Mouse (Mus musculus) neural tube, embryonic 13.5 days (tissue): ENCODE measurements around the gene Gfra1. TPM values are rescaled to one million over a fixed set of nuclear protein-coding genes. Genes with fewer than 3 reads are reported as not detected.

Source experiments
- ATAC-seq: fragments of 200-750 bp; cut with Nextera tagmentation; 2 replicates; pipeline ENCODE4 v1.8.0; 2017; ENCODE audit warnings: low read depth, mild to moderate bottlenecking, moderate TSS enrichment, moderate library complexity
- H3K27ac ChIP-seq: fragments of 300-500 bp; sonication (generic); replicated peaks from 2 replicates; pipeline ENCODE4 v1.5.1; 2015; ENCODE audit warnings: moderate library complexity, mild to moderate bottlenecking, inconsistent platforms
- H3K27me3 ChIP-seq: fragments of 300-500 bp; sonication (generic); 2 replicates; pipeline ENCODE4 v1.6.1; 2015; ENCODE audit warnings: mild to moderate bottlenecking, inconsistent platforms
- H3K36me3 ChIP-seq: fragments of 300-500 bp; sonication (generic); 2 replicates; pipeline ENCODE4 v1.6.1; 2015; ENCODE audit warnings: mild to moderate bottlenecking, inconsistent platforms
- H3K4me1 ChIP-seq: fragments of 300-500 bp; sonication (generic); replicated peaks from 2 replicates; pipeline ENCODE4 v1.6.1; 2015; ENCODE audit warnings: inconsistent platforms
- H3K4me2 ChIP-seq: fragments of 300-500 bp; sonication (generic); 2 replicates; pipeline ENCODE4 v1.6.1; 2015; ENCODE audit warnings: inconsistent platforms, mild to moderate bottlenecking, moderate library complexity
- H3K4me3 ChIP-seq: fragments of 300-500 bp; sonication (generic); 2 replicates; pipeline ENCODE4 v1.5.1; 2015; ENCODE audit warnings: mild to moderate bottlenecking, inconsistent platforms
- H3K9ac ChIP-seq: fragments of 300-500 bp; sonication (generic); 2 replicates; pipeline ENCODE4 v1.6.1; 2015; ENCODE audit warnings: moderate library complexity, mild to moderate bottlenecking, inconsistent platforms
- H3K9me3 ChIP-seq: fragments of 300-500 bp; sonication (generic); 2 replicates; pipeline ENCODE4 v1.6.1; 2016; ENCODE audit warnings: inconsistent platforms
- WGBS: fragments of 180-500 bp; shearing (Covaris S2); methylation state at CpG from one replicate; pipeline ENCODE4 v1.1.7; 2015; 5-methylcytosine and 5-hydroxymethylcytosine counted together
- polyA plus RNA-seq: library from polyadenylated mRNA; unstranded; fragments of >200 nt; fragmentation: Nextera tagmentation; extraction: Ambion mirVana; gene quantifications from 2 replicates; pipeline ENCODE4 v1.2.1, GENCODE M21; 2015

Gfra1 gene
- 72.7 and 83.3 TPM in 2 replicates for polyA plus RNA-seq

GRCm38 (mm10) chr19:58455496-58456061, at the start of gene Gfra1:
Gene Gfra1, minus strand, starts transcription at chr19:58455909.
- Histone ChIP-seq H3K4me3 (peak within 1 kb of the TSS; percentile 67), H3K27ac (peak within 1 kb of the TSS; percentile 93), H3K27me3 (no peaks in the 10 kb centered on the region; the same call in 1 of the 2 replicates), H3K36me3 (no peaks in the 10 kb centered on the region), H3K9me3 (no peaks in the 10 kb centered on the region), H3K4me2 (peak within 1 kb of the TSS; percentile 92), H3K9ac (peak within 1 kb of the TSS; percentile 85), H3K4me1 (peaks cover 64% of the 10 kb centered on the region)
- ATAC-seq = peak; percentile 64
- under 1% methylated on average over 31 of the region's 31 CpGs for whole genome bisulfite sequencing

- Histone ChIP-seq H3K9me3 (no peaks in the 10 kb centered on the region), H3K27me3 (no peaks in the 10 kb centered on the region), H3K4me2 (no peak overlapping the region), H3K9ac (no peak overlapping the region), H3K27ac (no peak overlapping the region), H3K4me3 (no peak overlapping the region), H3K36me3 (no peaks in the 10 kb centered on the region), H3K4me1 (peaks cover 20% of the 10 kb centered on the region; the same call in 1 of the 2 replicates)
- 77% methylated on average over 2 of the region's 2 CpGs for WGBS
- ATAC-seq = no peak; the same call in 1 of the 2 replicates
Observed at GRCm38 (mm10) chr19:58500049-58500448, 44.3 kb upstream of the Gfra1 start.

DNA sequence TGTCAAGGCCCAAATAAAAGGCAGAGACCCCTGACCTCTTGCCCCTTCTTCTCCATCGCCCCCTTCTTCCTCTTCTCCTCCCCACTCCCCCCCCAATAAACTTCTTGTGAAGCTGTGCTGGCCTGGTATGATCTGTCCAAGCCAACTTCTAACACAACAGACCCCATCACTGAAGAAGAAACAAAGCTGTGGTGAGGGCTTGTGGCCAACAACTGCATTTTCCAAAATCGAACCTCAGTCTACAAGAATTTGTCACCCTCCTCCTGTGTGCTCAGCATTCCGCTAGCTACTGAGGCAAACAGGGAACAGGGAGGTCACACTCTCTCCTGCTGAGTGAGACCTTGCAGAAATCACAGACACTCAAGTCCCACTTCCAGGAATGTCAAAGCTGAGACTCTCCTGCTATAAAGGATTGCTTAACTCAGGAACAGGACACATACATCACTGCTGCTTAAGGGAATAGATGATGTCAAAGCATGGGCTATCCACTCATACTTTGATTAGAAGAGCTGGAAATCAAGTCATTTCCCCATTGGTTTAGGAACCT, 43.8 kb upstream of the Gfra1 start:
- Histone ChIP-seq H3K9me3 (no peaks in the 10 kb centered on the region), H3K27ac (no peak overlapping the region), H3K4me3 (no peak overlapping the region), H3K4me1 (peaks cover 26% of the 10 kb centered on the region; the same call in 1 of the 2 replicates), H3K9ac (no peak overlapping the region), H3K36me3 (no peaks in the 10 kb centered on the region), H3K4me2 (no peak overlapping the region), H3K27me3 (no peaks in the 10 kb centered on the region)
- WGBS = 57% methylated on average over 3 of the region's 3 CpGs
- no peak for ATAC-seq

- 64% methylated on average over 3 of the region's 3 CpGs for WGBS
- Histone ChIP-seq H3K4me1 (peaks cover 18% of the 10 kb centered on the region; the same call in 1 of the 2 replicates), H3K27ac (no peak overlapping the region), H3K4me3 (no peak overlapping the region), H3K9ac (no peak overlapping the region), H3K9me3 (no peaks in the 10 kb centered on the region), H3K27me3 (no peaks in the 10 kb centered on the region), H3K36me3 (no peaks in the 10 kb centered on the region), H3K4me2 (no peak overlapping the region)
- no peak for ATAC-seq
Observed at GRCm38 (mm10) chr19:58497106-58497505, 41.4 kb upstream of the Gfra1 start.

- Histone ChIP-seq H3K4me1 (no peaks in the 10 kb centered on the region), H3K4me2 (no peak overlapping the region), H3K36me3 (no peaks in the 10 kb centered on the region), H3K27me3 (no peaks in the 10 kb centered on the region), H3K27ac (no peak overlapping the region), H3K9me3 (peaks cover 4% of the 10 kb centered on the region), H3K9ac (no peak overlapping the region), H3K4me3 (no peak overlapping the region)
- 71% methylated on average over 2 of the region's 2 CpGs for WGBS
- no peak for ATAC-seq
Observed at GRCm38 (mm10) chr19:58486686-58487085, 31.0 kb upstream of the Gfra1 start.

GRCm38 (mm10) chr19:58482373-58482977, 26.8 kb upstream of the Gfra1 start:
- ATAC-seq = no peak
- 81% methylated on average over 9 of the region's 9 CpGs for WGBS

DNA sequence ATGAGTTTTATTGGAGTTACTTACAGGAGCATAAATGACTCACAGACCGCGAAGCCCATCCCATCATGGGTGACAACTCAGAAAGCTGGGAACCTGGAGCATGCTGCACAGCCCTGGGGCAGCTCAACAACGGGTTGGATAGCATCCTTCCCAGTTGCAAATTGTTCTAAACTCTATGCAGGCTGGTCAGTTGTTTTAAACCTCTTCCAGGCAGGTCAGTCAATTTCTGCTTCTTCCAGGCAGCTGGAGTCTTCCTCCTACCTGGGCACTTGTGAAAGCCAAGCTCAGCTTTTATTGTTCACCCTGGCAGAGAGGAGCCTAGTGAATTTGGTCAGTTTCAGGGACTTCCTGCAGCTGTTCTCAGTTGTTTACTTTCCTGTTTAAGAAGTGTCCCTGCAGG, 18.5 kb upstream of the Gfra1 start:
- H3K27ac ChIP-seq = no peak overlapping the region
- peaks cover 3% of the 10 kb centered on the region for H3K4me1 ChIP-seq
- no peak overlapping the region for H3K9ac ChIP-seq
- ATAC-seq = no peak
- H3K4me2 ChIP-seq = no peak overlapping the region
- no peaks in the 10 kb centered on the region for H3K36me3 ChIP-seq
- H3K4me3 ChIP-seq = no peak overlapping the region
- 93% methylated on average over 3 of the region's 3 CpGs for WGBS
- no peaks in the 10 kb centered on the region for H3K9me3 ChIP-seq
- no peaks in the 10 kb centered on the region for H3K27me3 ChIP-seq

More at GRCm38 (mm10) chr19:58482373-58482977, 26.8 kb upstream of the Gfra1 start:
- no peak overlapping the region for H3K4me2 ChIP-seq
- no peaks in the 10 kb centered on the region for H3K27me3 ChIP-seq
- no peak overlapping the region for H3K27ac ChIP-seq
- no peak overlapping the region for H3K4me3 ChIP-seq
- no peaks in the 10 kb centered on the region for H3K4me1 ChIP-seq
- no peak overlapping the region for H3K9ac ChIP-seq
- H3K9me3 ChIP-seq = peaks cover 9% of the 10 kb centered on the region; the same call in 1 of the 2 replicates
- H3K36me3 ChIP-seq = no peaks in the 10 kb centered on the region

GRCm38 (mm10) chr19:58469421-58469820, 13.7 kb upstream of the Gfra1 start:
- Histone ChIP-seq H3K4me3 (no peak overlapping the region), H3K27ac (no peak overlapping the region), H3K4me2 (no peak overlapping the region; the same call in 1 of the 2 replicates), H3K36me3 (no peaks in the 10 kb centered on the region), H3K4me1 (peaks cover 8% of the 10 kb centered on the region), H3K9ac (0 out of 2 replicates have a peak overlapping the region, but pooled peaks have one; percentile 49), H3K9me3 (peaks cover 5% of the 10 kb centered on the region; the same call in 1 of the 2 replicates), H3K27me3 (peaks cover 4% of the 10 kb centered on the region; the same call in 1 of the 2 replicates)
- 17% methylated on average over 12 of the region's 12 CpGs for WGBS
- ATAC-seq = peak; percentile 53

DNA sequence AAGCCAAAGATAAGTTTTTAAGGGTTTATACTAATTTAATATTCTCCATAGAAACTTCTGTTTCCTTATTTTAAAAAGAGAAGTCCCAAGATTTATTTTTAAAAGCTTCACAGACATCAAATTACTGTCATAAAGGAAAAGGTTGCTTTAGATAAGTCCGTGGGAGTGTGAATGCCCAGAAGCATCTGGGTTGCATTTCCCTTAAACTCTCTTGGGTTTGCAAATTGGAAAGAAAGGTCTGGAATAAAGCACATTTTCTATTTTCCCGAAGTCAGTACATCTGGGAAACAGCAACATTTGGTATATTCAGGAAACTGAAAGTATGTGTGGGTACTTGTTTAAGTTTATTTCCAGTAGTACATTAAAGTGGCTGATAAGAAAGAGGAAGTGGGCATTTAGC, 12.6 kb upstream of the Gfra1 start:
- ATAC-seq = no peak
- Histone ChIP-seq H3K4me3 (no peak overlapping the region), H3K36me3 (no peaks in the 10 kb centered on the region), H3K4me1 (peaks cover 14% of the 10 kb centered on the region), H3K9me3 (peaks cover 5% of the 10 kb centered on the region; the same call in 1 of the 2 replicates), H3K27ac (no peak overlapping the region), H3K4me2 (no peak overlapping the region), H3K9ac (no peak overlapping the region), H3K27me3 (peaks cover 4% of the 10 kb centered on the region; the same call in 1 of the 2 replicates)
- 63% methylated on average over 2 of the region's 2 CpGs for WGBS

DNA sequence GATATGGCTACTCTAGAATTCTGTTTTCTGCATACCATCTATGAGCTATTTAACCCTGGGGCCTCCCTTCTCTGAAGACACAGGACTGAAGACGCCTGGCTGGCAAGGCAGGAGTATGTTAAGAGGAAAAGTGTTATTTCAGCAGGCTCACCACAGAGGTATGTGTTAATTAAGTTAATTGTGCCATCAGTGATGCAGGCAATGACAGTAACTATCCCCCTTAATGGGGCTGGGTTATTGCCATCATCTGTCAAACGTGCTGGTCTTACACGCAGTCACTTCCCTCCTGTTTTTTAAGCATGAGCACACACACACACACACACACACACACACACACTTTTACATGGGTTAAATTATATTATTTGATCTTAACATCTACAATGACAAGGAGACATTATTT, 8.0 kb upstream of the Gfra1 start:
- no peak overlapping the region for H3K4me3 ChIP-seq
- WGBS = 15% methylated on average over 3 of the region's 3 CpGs
- H3K9me3 ChIP-seq = peaks cover 5% of the 10 kb centered on the region; the same call in 1 of the 2 replicates
- H3K9ac ChIP-seq = no peak overlapping the region
- H3K27ac ChIP-seq = peak overlapping the region; percentile 42; the same call in 1 of the 2 replicates
- peaks cover 20% of the 10 kb centered on the region for H3K4me1 ChIP-seq
- no peaks in the 10 kb centered on the region for H3K36me3 ChIP-seq
- H3K27me3 ChIP-seq = peaks cover 4% of the 10 kb centered on the region; the same call in 1 of the 2 replicates
- peak; percentile 76; the same call in 1 of the 2 replicates for ATAC-seq
- no peak overlapping the region for H3K4me2 ChIP-seq

DNA sequence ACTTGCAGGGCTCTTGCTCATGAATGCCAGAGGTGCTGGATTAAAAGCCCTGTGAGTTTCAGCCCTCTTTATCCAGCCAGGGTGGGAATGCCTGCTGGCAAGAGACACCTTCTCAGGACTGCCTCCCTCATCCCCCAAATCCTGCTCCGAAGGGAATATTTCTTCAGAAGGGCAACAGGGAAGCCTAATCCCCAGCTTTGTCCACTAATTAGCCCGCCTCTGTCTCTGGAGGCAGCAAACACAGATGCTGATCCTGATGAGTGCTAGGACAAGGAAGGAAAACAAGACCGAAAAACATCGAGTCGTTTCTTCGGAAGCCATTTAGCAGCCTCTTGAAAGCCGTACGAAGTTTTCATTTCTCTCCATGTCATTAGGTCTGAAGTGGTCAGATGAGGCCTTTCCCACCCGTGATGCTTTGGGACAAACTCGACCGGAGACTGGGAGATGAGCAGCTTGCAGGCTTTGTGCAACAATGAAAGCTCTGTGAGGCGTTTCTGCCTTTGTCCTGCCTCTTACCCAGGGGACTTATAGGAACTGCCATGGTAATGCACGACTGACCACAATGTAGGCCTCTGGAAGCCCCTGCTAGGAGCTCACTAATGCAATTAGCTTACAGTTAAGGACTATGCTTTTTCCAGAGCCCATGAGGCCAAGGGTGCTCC, 4.8 kb upstream of the Gfra1 start:
- no peak overlapping the region for H3K4me2 ChIP-seq
- H3K4me1 ChIP-seq = peaks cover 30% of the 10 kb centered on the region
- H3K9ac ChIP-seq = no peak overlapping the region
- no peaks in the 10 kb centered on the region for H3K36me3 ChIP-seq
- WGBS = 36% methylated on average over 13 of the region's 13 CpGs
- H3K4me3 ChIP-seq = no peak overlapping the region
- H3K27me3 ChIP-seq = no peaks in the 10 kb centered on the region; the same call in 1 of the 2 replicates
- ATAC-seq = no peak
- H3K27ac ChIP-seq = peak overlapping the region; percentile 23; the same call in 1 of the 2 replicates
- no peaks in the 10 kb centered on the region for H3K9me3 ChIP-seq
